Mouse (Mus musculus) R1 (cell line): Measurements from ENCODE around the gene Fmr1.

Source experiments
- DNase-seq: peaks from one replicate; pipeline ENCODE4 v3.0.0-alpha.2; 2018; ENCODE audit warnings: low read depth, low spot score

Gene Fmr1

DNA sequence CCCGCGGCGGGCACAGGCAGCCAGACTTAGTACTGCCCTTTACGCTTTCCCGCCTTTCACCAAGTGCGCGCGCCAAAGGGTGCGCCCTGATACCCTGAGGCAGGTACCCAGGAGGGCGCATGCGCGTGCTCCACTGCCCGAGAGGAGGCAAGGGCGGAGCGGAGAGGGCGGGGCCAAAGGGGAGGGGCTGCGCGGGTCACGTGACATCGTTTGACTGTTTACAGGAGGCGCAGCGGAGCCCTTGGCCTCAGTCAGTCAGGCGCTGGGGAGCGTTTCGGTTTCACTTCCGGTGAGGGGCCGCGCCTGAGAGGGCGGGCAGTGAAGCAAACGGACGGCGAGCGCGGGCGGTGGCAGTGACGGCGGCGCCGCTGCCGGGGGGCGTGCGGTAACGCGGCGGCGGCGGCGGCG is at the start of gene Fmr1:
TSS of gene Fmr1 (plus strand) at position 209 of the 408 bp plus-strand sequence.
- DNase-seq, result peak; percentile 92

DNA sequence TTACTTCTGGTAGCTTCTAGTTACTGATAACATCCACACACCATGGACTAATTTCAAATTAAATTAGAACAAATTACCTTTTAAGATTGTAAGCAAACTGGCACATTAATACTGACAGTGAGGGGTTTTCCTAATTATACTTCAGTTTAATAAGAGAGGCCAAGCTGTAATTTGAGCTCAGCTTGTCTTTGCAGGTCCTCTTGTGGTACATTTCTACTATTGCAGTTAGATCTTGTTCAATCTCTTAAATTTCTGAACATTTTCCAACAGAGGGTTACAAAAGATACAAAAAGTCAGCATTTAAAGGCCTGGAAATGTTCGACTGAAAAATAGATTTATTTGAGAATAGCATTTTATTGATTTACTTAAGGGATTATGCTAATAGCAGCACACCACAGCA is 36.7 kb upstream of the Fmr1 start:
- no peak for DNase-seq

DNA sequence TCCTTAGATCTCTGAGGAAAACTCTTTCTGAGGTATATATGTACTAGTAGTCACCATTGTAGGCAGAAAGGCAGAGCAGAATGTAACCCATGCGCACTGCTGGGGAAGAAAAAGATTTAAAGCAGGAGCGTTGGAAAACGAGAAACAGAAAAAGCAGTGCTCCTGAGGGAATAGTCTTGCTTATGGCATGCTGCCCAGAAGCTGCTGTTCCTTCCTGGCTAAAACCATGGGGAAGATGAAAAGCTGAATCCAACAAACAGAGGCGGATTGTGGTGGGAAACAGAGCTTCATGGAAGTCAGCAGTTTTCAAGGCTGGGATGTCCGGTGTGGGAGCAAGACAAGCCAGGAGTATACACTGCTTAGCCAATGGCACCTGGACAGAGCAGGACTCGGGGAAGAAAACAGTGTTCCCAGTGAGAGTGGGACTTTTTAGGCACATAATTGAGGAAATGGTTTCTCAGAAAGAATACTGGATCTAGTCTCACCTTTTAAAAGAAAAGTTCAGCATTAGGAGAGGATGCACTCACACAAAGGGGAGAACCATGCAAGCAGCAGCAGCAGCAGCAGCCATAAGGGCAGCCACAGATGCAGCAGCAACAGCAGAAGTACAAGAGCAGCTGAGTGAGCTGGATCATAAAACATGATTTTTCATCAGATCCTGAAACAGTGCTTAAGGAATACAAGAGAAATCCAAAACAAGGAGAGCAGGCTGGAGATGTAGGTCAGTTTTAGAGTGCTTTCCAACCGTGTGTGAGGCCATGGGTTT is 33.0 kb upstream of the Fmr1 start:
- DNase-seq, result no peak

DNA sequence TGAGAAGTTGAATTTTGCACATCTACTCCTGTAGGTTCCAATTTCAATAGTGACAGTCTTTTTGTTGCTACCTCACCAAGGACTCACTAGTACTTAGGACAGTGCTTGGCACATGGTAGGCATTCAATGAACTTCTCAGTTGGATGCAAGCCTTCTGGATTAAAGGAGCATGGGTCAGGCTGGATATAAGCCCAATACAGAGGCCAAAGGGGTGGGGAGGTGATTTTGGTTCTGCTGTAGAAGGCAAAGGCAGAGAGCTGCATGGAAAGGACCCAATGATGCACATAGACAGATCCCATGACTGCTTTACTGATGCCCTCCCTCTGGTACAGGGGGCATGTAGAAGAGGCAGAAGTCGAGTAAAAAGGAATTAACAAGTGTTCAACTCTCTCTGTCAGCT is 833 bp upstream of the Fmr1 start:
- no peak for DNase-seq

DNA sequence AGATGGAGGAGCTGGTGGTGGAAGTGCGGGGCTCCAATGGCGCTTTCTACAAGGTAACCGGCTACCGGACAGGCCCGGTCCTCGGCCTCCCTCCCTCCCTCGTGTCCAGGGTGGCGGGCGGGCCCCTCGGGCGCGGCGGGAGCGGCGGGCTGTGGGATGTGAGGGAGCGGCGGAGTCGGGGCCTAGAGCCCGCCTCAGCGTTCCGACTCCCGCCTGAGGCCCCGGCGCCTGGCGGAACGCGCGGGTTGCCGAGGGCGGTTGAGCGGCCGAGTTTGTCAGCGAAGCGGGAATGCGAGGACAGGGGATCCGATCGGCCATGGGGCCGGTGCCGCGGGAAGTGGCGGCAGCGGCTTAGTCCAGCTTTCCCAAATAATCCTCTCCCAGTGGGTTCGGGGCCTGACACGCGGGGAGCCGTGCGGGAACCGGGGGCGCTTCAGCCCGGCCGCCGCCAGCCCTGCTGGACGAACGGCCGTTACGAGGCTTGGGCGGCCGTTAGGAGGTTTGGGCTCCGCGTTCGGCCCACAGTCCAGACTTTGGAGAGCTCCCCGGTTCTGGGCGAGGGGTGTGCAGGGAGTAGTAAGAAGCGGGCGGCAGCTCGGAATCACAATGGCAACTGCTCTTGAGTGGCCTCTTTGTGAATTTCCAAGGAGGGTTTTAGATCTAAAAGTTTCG is 610 bp downstream of the Fmr1 start:
- peak; percentile 61 for DNase-seq

DNA sequence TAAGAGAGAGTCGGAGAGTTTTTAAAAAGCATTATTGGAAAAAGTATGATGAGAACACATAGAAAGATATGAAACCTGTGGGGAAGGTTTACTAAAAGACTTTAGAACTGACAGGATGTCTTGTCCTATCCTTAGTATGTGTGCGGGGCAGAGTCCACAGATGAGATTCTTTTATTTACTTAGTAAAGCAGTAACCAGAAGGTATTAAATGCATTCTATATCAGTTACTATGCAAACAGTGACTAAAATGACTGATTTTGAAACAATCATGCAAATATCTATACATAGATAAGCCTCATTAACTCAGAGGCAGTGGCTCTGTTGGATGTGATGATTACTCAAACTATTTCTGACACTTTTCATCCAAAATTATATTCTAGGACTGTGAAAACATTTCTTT is 6.4 kb downstream of the Fmr1 start:
- no peak for DNase-seq

DNA sequence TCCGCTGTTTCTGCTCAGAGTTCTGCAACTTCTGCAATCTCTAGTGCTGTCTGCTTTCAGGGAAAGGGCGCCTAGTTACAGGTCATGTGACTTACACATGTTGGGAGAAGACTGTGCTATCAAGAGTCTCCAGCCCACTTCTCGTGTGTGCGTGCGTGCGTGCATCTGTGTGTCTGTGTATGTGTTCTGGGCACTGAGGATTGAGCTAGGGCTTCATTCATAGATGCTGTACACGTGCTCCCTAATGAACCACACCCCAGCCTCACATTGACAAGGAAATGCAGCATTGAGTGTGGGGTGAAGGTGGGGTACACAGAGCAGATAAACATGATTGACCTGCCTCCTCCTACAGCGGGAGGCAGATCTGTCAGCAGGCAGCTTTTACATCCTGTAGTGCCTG is 13.6 kb downstream of the Fmr1 start:
- peak; percentile 6 for DNase-seq

DNA sequence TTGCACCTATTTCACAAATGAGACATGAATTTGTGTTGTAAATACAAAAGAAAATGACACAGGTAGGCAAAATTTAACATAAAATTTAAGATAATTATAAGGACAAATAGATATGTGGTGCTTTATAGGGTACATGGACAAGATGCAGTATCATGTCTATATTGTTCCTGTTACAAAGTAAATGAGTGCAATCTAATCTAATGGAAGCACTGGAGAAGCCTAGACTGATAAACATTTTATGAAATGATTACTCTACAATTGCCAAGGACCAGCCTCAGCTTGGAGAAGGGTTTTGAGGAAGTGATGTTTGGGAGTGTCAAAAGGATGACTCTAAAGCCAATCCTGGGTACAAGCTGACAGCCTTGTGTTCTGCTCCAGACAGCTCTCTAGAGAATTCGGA is 58.6 kb downstream of the Fmr1 start:
- DNase-seq, result no peak

DNA sequence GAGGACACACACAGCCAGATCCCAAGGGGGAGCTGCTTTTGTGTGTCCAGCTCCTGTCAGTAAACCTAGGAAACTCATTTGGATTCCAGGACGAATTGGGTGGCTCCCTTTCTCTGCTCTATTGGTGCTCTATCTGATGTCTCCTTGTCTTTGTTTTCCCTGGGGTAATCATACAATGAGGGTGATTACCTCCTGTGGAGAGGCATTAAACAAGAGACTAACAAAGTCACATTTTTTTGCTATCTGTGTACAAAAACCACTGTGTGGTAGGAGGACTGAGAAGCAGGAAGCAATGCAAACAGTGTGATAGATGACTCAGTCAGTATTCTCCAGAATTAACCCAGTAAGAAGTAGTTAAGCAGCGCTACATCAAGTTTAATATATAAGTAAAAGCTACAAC is 61.7 kb downstream of the Fmr1 start:
- peak; percentile 65 for DNase-seq

DNA sequence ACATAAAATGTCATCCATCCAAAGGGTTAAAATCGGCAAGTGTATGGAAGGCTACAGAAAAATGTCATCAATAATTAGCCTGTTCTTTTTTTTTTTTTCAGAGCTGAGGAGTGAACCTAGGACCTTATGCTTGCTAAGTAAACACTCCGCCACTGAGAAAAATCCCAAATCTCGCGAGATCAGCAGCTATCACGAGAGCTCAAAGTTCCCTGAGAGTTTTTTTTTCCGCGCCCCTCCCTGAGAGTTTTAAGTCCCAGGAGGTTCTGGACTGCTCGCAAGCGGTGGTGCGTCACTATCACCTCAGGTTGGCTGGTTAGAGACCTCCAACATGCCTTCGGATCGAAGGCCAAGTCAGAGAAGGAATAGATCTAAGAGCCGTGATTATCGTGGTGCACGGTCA is 83.3 kb downstream of the Fmr1 start, which contains the start of gene Fmr1nb:
TSS of gene Fmr1nb (plus strand) at position 234 of the 400 bp plus-strand sequence.
- DNase-seq, result peak; percentile 91
